Mouse (Mus musculus): ENCODE results near the gene Lbx2.

GRCm38 (mm10) chr6:83117165-83117438 is 30.9 kb downstream of the Lbx2 start:
- TF ChIP-seq POLR2A (IDR thresholded peaks at IDR 0.05; ENCODE audit: low read depth, low read length) (no peak), CTCF (conservative IDR thresholded peaks at IDR 0.05; ENCODE audit: insufficient read depth, insufficient read length, low read depth, low read length) (no peak)
